ENCODE assay signal across 9 mouse cellular contexts in the genomic region with DNA sequence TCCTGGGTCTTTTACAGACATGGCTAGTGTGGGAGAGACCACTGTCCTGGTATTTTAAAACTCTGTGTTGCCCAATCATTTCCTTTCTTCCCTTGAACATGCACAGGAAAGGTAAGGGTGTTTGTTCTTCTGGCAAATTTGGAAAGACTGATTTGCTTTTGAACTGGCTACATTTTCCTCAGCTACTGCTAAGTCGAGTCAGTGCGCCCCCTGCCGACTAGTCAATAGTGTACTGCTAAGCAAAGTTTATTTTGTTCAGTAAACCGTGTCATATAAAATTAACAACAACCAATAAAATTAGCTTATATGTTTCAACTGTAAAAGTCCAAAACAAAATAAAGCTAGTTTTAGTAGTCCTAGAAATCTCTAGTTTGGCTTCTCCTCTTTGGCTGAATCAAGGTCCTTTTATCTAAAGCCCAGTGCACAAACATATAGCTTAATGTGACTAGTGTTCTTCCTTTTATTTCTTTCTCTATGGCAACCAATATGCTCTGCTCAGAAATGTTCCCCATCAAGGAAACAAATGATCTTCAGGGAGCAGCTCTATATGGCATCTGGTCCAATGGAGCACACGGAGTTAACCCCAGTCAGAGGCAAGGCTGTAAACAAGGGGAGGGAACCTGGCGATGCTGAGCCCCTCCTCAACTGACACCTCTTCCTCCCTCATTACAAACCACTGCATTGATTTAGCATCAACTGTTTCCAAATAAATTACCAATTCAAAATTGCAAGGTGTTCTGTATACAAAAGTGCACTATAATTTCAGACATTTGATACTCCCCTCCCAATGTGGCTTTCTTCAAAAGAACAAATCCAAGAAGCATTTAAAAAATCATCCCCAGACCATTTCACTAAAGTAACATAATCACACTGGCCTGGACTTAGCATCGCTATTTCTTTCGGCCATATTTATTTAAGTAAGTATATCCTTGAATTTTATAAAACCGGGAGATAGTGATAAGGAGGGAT. TPM values are rescaled to one million over a fixed set of nuclear protein-coding genes. Genes with fewer than 3 reads are reported as not detected.
DNase-seq lines count a peak whose midpoint lies in the region; ATAC-seq and TF ChIP-seq lines count a peak whose summit lies in the region.
"Had no signal": no experiment of that assay in that cellular context is flagged by ENCODE, and none has a peak within 500 bp of the region (broad histone marks: within the 10 kb centered on the region; RNA-seq: fewer than 3 reads in every experiment).

No protein-coding gene starts in this region.

- peak; percentile 77 for TF ChIP-seq CTCF in brain, embryonic 14.5 days (IDR thresholded peaks at IDR 0.05; ENCODE audit: borderline replicate concordance, extremely low read depth, insufficient read depth, insufficient read length)

- no peak for TF ChIP-seq POLR2A in brain, embryonic 14.5 days (IDR thresholded peaks at IDR 0.05; ENCODE audit: borderline replicate concordance, extremely low read depth, insufficient read depth, insufficient read length, poor library complexity, severe bottlenecking)

- no peaks in the 10 kb centered on the region for H3K36me3 ChIP-seq in midbrain, embryonic 13.5 days

- no peak for ATAC-seq in frontal cortex, adult (ENCODE audit: low TSS enrichment)
- ATAC-seq in midbrain, embryonic 13.5 days: 0 out of 2 replicates have a peak, but pooled peaks have one; percentile 4
- ATAC-seq: Patski had no signal

- H3K27ac ChIP-seq in midbrain, embryonic 13.5 days: peak overlapping the region; percentile 100

- peak overlapping the region; percentile 91 for H3K4me2 ChIP-seq in midbrain, embryonic 13.5 days (replicated peaks)

- peaks cover 40% of the 10 kb centered on the region for H3K4me1 ChIP-seq in midbrain, embryonic 13.5 days (replicated peaks)

- WGBS in midbrain, embryonic 13.5 days: under 1% methylated on average over 9 of the region's 9 CpGs

- H3K9me3 ChIP-seq in midbrain, embryonic 13.5 days: no peaks in the 10 kb centered on the region

- H3K4me3 ChIP-seq in midbrain, embryonic 13.5 days (replicated peaks): peak overlapping the region; percentile 96

- DNase-seq in frontal cortex, postnatal 10 days (ENCODE audit: low spot score in 2 of 2): peak; percentile 66 to 83
- DNase-seq in 3T3-L1 (ENCODE audit: low read depth, low spot score): peak; percentile 63
- DNase-seq in brain, embryonic 14.5 days (ENCODE audit: low read depth): peak; percentile 98
- DNase-seq in frontal cortex, postnatal 14 days (ENCODE audit: low spot score in 2 of 2): peak; percentile 57 to 83
- peak; percentile 60 to 84 for DNase-seq in layer of hippocampus, adult 8-10 months (ENCODE audit: low spot score in 2 of 2)
- DNase-seq in yolk sac, embryonic 10.5 days (ENCODE audit: low spot score): no peak

- no peaks in the 10 kb centered on the region for H3K27me3 ChIP-seq in midbrain, embryonic 13.5 days
- H3K27me3 ChIP-seq: Patski had no signal

- H3K9ac ChIP-seq in midbrain, embryonic 13.5 days (replicated peaks): peak overlapping the region; percentile 89

RNA-seq across cellular contexts. Expression of a gene that starts 4.1 kb away (rescaled TPM):
- 58.3 and 64.7 TPM in 2 replicates for polyA plus RNA-seq in brain, embryonic 14.5 days (2012; rRNA removed)
- total RNA-seq in layer of hippocampus, adult 8-10 months (2022): 10 to 100 TPM; 52.0 to 63.0 (median 56.3) TPM
- polyA plus RNA-seq in midbrain, embryonic 13.5 days (2015; fragmentation: Nextera tagmentation; extraction: Ambion mirVana): 28.2 and 28.4 TPM in 2 replicates
